Mouse (Mus musculus): ENCODE measurements around the gene Zfp949.

DNA sequence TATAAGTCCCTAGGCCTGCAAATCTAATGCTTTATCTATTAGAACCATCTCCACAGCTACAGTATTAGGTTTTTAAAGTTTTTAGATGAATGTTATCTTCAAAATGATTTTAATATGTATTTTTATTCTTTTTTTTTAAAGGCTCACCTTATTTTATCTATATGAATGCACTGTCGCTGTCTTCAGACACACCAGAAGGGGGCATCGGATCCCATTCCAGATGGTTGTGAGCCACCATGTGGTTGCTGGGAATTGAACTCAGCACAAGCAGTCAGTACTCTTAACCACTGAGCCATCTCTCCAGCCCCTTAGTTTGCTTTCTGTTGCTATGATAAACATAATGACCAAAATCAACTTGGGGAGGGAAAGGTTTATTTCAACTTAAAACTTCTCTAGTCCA is 23.5 kb upstream of the Zfp949 start:
- TF ChIP-seq GATA1 (IDR thresholded peaks at IDR 0.05; ENCODE audit: borderline replicate concordance, low read length) (no peak), CTCF (IDR thresholded peaks at IDR 0.05; ENCODE audit: low read depth, low read length) (no peak), TAL1 (conservative IDR thresholded peaks at IDR 0.05; ENCODE audit: low read depth, low read length) (no peak), GATA2 (IDR thresholded peaks at IDR 0.05; ENCODE audit: borderline replicate concordance, low read depth, low read length) (no peak), POLR2AphosphoS5 (IDR thresholded peaks at IDR 0.05; ENCODE audit: insufficient replicate concordance, low read depth, low read length) (no peak)

All from G1E (cell line).